In the genomic region with DNA sequence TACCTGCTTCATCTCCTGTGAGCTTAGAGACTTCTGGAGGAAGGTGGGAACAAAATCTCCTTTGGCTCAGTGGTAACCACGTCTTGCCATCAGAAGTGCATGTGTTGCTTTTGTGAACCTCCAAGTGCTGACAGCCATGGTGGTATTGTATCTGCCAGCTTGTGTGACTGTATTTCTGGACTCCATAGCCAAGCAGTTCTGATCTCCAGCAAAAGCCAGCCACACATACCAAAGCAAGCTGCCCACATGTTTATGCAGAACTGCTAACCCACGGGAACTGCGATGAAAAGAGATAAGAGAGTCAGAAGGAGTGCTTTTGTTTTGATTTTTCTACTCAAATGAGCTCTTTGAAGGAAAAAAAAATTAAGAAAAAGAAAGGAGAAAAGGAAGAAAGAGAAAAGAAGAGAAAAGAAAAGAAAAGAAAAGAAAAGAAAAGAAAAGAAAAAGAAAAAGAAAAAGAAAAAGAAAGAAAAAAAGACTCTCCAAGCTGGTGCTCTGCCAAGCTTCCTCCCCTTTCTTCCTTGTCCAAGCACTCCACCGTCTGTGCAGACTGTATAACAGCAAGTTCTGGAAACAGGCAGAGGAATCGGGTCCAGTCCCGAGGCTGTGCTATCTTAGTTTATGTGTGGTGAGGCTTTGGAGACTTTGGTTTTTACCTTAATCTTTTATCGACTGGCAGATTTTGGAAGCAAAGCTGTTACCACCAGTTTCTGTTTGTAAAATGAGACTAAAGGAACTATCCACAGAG, we compare ENCODE assay signal across 11 mouse cellular contexts. TPM values are rescaled to one million over a fixed set of nuclear protein-coding genes. Genes with fewer than 3 reads are reported as not detected.
DNase-seq lines count a peak whose midpoint lies in the region; ATAC-seq and TF ChIP-seq lines count a peak whose summit lies in the region.
"Had no signal": no experiment of that assay in that cellular context is flagged by ENCODE, and none has a peak within 500 bp of the region (broad histone marks: within the 10 kb centered on the region; RNA-seq: fewer than 3 reads in every experiment).

No protein-coding gene starts in this region.

- no peaks in the 10 kb centered on the region for H3K27me3 ChIP-seq in liver, embryonic 14.5 days (ENCODE audit: control insufficient read depth, insufficient read depth, low read length)
- H3K27me3 ChIP-seq in liver, embryonic 12.5 days (replicated peaks), result no peaks in the 10 kb centered on the region
- H3K27me3 ChIP-seq in Patski, result no peaks in the 10 kb centered on the region
- no peaks in the 10 kb centered on the region for H3K27me3 ChIP-seq in forebrain, postnatal 0 days (ENCODE audit: insufficient read depth, low read length)
- H3K27me3 ChIP-seq: heart, embryonic 15.5 days; neural tube, embryonic 13.5 days had no signal

- no peak for DNase-seq in frontal cortex, postnatal 25 days (ENCODE audit: low spot score in 2 of 2)
- DNase-seq in liver, embryonic 14.5 days (ENCODE audit: low read depth in 3 of 3, low spot score in 3 of 3), result no peak
- no peak for DNase-seq in Patski (ENCODE audit: low read depth, low spot score)
- peak; percentile 70 for DNase-seq in forebrain, postnatal 0 days
- no peak for DNase-seq in thymus, postnatal 25 days
- no peak for DNase-seq in thymus, postnatal 36 days

- H3K4me2 ChIP-seq in liver, embryonic 14.5 days (ENCODE audit: low read depth), result no peak overlapping the region
- no peak overlapping the region for H3K4me2 ChIP-seq in liver, embryonic 12.5 days
- no peak overlapping the region for H3K4me2 ChIP-seq in forebrain, postnatal 0 days (ENCODE audit: low read depth)
- H3K4me2 ChIP-seq: heart, embryonic 15.5 days; neural tube, embryonic 13.5 days had no signal

- H3K9me3 ChIP-seq in liver, embryonic 14.5 days (ENCODE audit: control insufficient read depth, low read length), result no peaks in the 10 kb centered on the region
- no peaks in the 10 kb centered on the region for H3K9me3 ChIP-seq in liver, embryonic 12.5 days (replicated peaks)
- no peaks in the 10 kb centered on the region for H3K9me3 ChIP-seq in forebrain, postnatal 0 days (ENCODE audit: low read length)
- H3K9me3 ChIP-seq: heart, embryonic 15.5 days; neural tube, embryonic 13.5 days had no signal

- H3K9ac ChIP-seq in liver, embryonic 14.5 days (replicated peaks), result no peak overlapping the region
- H3K9ac ChIP-seq in liver, embryonic 12.5 days, result no peak overlapping the region
- H3K9ac ChIP-seq in forebrain, postnatal 0 days, result no peak overlapping the region
- H3K9ac ChIP-seq: heart, embryonic 15.5 days; neural tube, embryonic 13.5 days had no signal

- H3K4me3 ChIP-seq in liver, embryonic 14.5 days (ENCODE audit: insufficient read depth in 1 of 2, low read depth in 2 of 2, low read length in 2 of 2), result no peak overlapping the region
- H3K4me3 ChIP-seq in liver, embryonic 12.5 days, result no peak overlapping the region
- no peak overlapping the region for H3K4me3 ChIP-seq in forebrain, postnatal 0 days (ENCODE audit: low read depth, low read length)
- H3K4me3 ChIP-seq: heart, embryonic 15.5 days; neural tube, embryonic 13.5 days had no signal

- no peak overlapping the region for H3K27ac ChIP-seq in liver, embryonic 14.5 days
- no peak overlapping the region for H3K27ac ChIP-seq in liver, embryonic 12.5 days
- no peak overlapping the region; the same call in 1 of the 2 replicates for H3K27ac ChIP-seq in forebrain, postnatal 0 days (ENCODE audit: low read depth, low read length)
- H3K27ac ChIP-seq: heart, embryonic 15.5 days; neural tube, embryonic 13.5 days had no signal

- TF ChIP-seq EP300 in liver, embryonic 14.5 days (IDR thresholded peaks at IDR 0.05; ENCODE audit: low read depth), result no peak

- CTCF ChIA-PET in Patski (lab: Charles Lee), result no interaction called here

- no peaks in the 10 kb centered on the region for H3K36me3 ChIP-seq in liver, embryonic 14.5 days (replicated peaks; ENCODE audit: control insufficient read depth, insufficient read depth, low read depth)
- no peaks in the 10 kb centered on the region for H3K36me3 ChIP-seq in liver, embryonic 12.5 days
- H3K36me3 ChIP-seq in forebrain, postnatal 0 days (ENCODE audit: insufficient read depth), result no peaks in the 10 kb centered on the region
- H3K36me3 ChIP-seq: heart, embryonic 15.5 days; neural tube, embryonic 13.5 days had no signal

- 40% methylated on average over 7 of the region's 7 CpGs for WGBS in liver, embryonic 14.5 days (ENCODE audit: insufficient replicate concordance)
- WGBS in liver, embryonic 12.5 days (ENCODE audit: insufficient replicate concordance), result 40% methylated on average over 7 of the region's 7 CpGs
- 17% methylated on average over 7 of the region's 7 CpGs for WGBS in forebrain, postnatal 0 days

- ATAC-seq in frontal cortex, adult (ENCODE audit: low TSS enrichment), result peak; percentile 89
- no peak for ATAC-seq in liver, embryonic 14.5 days (ENCODE audit: insufficient read depth)
- ATAC-seq in liver, embryonic 12.5 days, result no peak
- ATAC-seq in Patski, result no peak
- peak; percentile 66 for ATAC-seq in forebrain, postnatal 0 days

- in situ Hi-C loops in Patski (cut with MboI; ENCODE audit: low pct_unique_long_range_greater_than_20kb), result no loop called here

- peak; percentile 2; the same call in 1 of the 2 replicates for TF ChIP-seq CTCF in liver, embryonic 14.5 days (IDR thresholded peaks at IDR 0.05; ENCODE audit: low read depth)
- peak; percentile 41 for TF ChIP-seq CTCF in Patski (IDR thresholded peaks at IDR 0.05)
- peak; percentile 70 for TF ChIP-seq CTCF in forebrain, postnatal 0 days (IDR thresholded peaks at IDR 0.05; ENCODE audit: low read depth)

- no peaks in the 10 kb centered on the region for H3K4me1 ChIP-seq in liver, embryonic 14.5 days (replicated peaks; ENCODE audit: control insufficient read depth in 2 of 2, insufficient read depth in 2 of 2, low read length in 1 of 2)
- no peaks in the 10 kb centered on the region for H3K4me1 ChIP-seq in liver, embryonic 12.5 days
- no peaks in the 10 kb centered on the region; the same call in 1 of the 2 replicates for H3K4me1 ChIP-seq in forebrain, postnatal 0 days (ENCODE audit: insufficient read depth)
- H3K4me1 ChIP-seq: heart, embryonic 15.5 days; neural tube, embryonic 13.5 days had no signal

- POLR2A ChIA-PET in Patski (lab: Charles Lee), result interaction anchor here (0.7 kb wide), 1 partner anchor 1241 kb away, joined by 4 read pairs; no protein-coding TSS in a partner anchor

RNA-seq across cellular contexts. Expression of a gene that starts 15.0 kb away (rescaled TPM):
- 0.08 and 0.09 TPM in 2 replicates for polyA plus RNA-seq in liver, embryonic 14.5 days (2012; rRNA removed)
- polyA plus RNA-seq in liver, embryonic 14.5 days (2014; fragmentation: Nextera tagmentation; extraction: Ambion mirVana), result not detected in 2 replicates
- polyA plus RNA-seq in liver, embryonic 12.5 days (2016; fragmentation: Nextera tagmentation; extraction: Ambion mirVana), result 0.33 and 0.45 TPM in 2 replicates
- polyA plus RNA-seq in Patski (2021), result 0.18 TPM
- total RNA-seq in forebrain, postnatal 0 days (2014; rRNA removed), result 52.2 and 55.3 TPM in 2 replicates
- 74.1 and 74.7 TPM in 2 replicates for polyA plus RNA-seq in forebrain, postnatal 0 days (2015; fragmentation: Nextera tagmentation; extraction: Ambion mirVana)
- total RNA-seq: ES-E14 had no signal

Comparison
In these comparisons a context has a peak if more than half of its experiments do, and no peak if none do; other contexts are left out.
1. ATAC-seq: peak in frontal cortex, adult (single experiment) and forebrain, postnatal 0 days (single experiment); none in liver, embryonic 14.5 days (single experiment), liver, embryonic 12.5 days (single experiment) and Patski (single experiment).
2. CTCF ChIP-seq: peak in every context shown above with its lines; median percentile 70 in forebrain, postnatal 0 days; 41 in Patski; 2 in liver, embryonic 14.5 days.
3. RNA of a gene that starts 15.0 kb away (polyA plus RNA-seq): 74.1 to 74.7 TPM in forebrain, postnatal 0 days; 0.33 to 0.45 TPM in liver, embryonic 12.5 days, 0.18 TPM in Patski (single experiment) and 0.08 to 0.09 TPM in liver, embryonic 14.5 days; every median in the first group is over 10 times any median in the second.